Mouse (Mus musculus): ENCODE results near the gene Elavl1.

Gene Elavl1

DNA sequence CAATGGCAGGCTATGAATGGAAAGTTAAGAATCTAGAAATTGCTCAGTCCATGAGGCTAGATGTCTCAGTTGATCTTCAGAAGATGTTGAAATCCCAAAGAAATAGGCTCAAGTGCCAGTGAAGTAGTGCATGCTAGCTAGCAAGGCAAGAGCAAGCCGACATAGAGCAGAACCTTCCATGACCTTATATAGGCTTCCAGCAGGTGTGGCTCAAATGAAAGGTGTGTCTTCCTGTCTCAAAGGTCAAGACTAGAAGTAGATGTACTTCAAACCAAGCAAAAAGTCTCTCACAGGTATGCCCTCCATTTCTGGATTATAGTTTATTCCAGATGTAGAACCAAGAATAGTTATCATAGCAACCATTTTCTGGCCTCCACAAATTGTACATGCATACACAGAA lies 8.8 kb upstream of the Elavl1 start:
- TF ChIP-seq GATA4 (IDR thresholded peaks at IDR 0.05; ENCODE audit: insufficient replicate concordance, low read length) = no peak

DNA sequence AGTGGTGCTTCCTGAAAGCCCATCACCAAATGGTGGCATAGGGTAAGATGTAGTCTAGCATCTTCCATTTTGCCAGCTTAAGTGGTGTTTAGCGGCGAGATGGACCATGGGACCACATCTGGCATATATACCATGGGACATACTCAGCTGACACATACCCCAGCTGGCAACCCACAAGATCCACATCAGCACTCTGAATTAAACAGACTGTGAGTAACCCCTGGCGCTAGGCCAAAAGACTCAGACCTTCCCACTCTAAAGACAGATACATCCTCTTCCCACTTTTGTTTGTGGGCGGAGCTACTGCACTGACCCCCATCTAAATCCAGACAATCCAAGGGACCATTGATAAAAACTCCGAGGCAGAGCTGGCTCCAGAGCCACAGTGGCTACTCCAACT lies 3.8 kb upstream of the Elavl1 start:
- TF ChIP-seq GATA4 (IDR thresholded peaks at IDR 0.05; ENCODE audit: insufficient replicate concordance, low read length) = no peak

DNA sequence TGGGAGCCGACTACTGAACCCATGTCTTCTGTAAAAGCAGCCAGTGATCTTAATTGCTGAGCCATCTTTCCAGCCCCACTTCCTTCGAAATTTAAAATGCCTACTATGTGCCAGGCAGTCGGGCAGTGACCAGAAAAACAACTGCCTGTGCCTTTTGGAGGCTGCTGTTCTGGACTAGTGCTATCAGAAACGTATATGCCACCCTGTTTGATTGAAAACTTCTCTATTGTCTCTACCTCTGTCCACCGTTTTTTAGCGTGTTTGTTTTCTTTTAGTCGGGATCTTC lies 481 bp upstream of the Elavl1 start:
- TF ChIP-seq GATA4 (IDR thresholded peaks at IDR 0.05; ENCODE audit: insufficient replicate concordance, low read length) = no peak

DNA sequence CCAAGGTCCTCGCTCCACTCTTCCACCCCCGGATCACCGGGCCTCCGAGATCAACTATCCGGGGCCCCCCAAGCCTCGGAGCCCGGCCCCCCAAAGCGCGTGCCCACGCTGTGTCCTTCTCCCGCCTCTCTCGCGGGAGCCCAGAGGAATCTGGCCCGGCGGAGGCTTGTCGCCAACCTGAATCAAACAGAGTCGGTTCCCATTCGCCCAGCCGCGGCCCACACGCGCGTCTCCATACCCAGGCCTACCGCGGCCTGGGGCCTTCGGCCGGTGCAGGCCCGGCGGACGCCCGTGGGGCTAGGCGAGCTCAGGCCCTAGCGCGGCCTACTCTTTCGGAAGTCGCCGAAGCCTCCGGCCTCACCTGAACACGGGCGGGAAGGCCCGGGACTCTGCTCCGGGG lies 688 bp downstream of the Elavl1 start:
- TF ChIP-seq GATA4 (IDR thresholded peaks at IDR 0.05; ENCODE audit: insufficient replicate concordance, low read length) = no peak

DNA sequence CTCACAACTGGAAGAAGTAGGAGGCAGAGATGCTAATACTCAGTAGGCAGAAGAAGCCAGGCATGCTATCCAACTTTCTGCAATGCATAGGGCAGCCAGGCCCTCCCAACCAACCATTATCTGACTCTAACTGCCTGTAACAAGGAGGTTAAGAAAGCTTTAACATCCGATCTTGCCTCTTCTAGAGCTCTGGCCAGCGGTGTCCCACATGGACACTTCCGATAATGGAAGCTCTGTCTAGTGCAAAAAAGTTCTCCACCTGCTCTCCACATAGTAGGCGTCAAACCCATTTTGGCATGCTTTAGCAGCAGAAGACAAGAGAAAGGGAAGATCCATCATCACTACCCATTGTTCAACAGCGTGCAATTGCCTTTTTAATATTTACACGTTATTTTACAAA lies 1.3 kb downstream of the Elavl1 start:
- no peak for TF ChIP-seq GATA4 (IDR thresholded peaks at IDR 0.05; ENCODE audit: insufficient replicate concordance, low read length)

DNA sequence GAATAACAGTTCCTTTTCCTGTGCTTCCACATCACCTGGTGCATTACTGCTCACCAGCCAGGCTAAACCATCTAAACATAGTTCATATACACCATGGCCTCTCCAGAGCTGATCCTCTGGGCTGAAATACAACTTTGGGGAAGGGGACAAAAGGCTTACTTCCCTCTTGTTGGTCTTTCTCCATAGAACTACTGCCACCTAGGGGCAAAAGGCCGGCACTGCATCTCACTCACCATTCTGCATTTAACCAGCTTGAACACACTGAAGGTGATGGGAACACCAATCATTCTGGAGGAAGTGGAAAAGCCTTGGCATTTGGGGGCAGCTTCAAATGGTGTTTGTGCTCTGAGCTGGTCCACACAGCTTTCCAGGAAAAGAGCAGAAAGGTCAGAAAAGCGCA lies 2.7 kb downstream of the Elavl1 start:
- TF ChIP-seq GATA4 (IDR thresholded peaks at IDR 0.05; ENCODE audit: insufficient replicate concordance, low read length) = no peak

DNA sequence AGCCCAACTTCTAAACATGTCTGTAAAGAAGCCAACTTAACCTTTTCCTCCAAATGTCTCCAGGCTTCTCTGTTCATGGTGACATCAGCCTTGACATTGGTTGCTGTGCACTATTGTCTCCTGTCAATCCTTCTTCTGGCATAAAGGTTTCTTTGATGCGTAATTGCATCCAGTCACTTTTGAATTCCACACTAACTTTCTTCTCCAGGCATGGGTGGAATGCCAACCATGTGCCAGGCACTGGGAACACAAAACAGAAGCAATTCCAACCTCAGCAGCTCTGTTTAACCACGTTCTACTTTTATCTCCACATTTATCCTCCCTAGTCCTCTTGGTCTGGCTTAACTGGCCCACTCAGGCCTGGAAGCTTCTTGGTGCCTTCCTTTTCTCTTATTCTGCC lies 4.2 kb downstream of the Elavl1 start:
- no peak for TF ChIP-seq GATA4 (IDR thresholded peaks at IDR 0.05; ENCODE audit: insufficient replicate concordance, low read length)

DNA sequence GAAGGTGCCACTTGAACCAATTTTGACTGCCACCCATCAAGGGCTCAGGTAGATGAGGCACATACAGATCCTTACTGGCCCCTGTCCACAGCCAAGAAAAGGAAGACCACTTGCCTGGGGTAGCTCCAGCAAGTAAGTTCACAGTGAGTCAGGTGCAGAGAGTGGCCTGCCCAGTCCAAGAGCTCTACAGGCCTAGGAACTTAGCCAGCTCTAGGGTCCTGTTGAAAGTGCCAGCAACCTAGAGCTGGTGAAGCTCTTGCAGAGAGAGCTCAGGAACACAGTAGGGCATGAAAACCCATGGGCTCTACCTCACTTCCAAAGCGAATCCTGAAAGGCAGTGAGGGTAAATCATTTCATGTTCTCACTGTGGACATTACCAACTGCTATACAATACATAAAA lies 4.8 kb downstream of the Elavl1 start:
- no peak for TF ChIP-seq GATA4 (IDR thresholded peaks at IDR 0.05; ENCODE audit: insufficient replicate concordance, low read length)

DNA sequence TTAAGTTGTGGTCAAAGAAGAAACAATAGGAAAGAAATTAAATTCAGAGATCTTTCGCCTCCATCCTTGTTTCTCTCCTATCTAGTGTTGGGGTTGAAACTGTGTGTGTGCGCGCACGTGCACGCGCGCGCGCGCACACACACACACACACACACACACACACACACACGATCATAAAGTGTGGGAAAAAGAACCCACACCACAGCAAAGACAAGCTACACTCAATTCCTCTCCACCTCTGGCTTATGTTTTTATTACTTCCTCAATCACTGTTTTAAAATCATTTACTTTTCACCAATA lies 5.7 kb downstream of the Elavl1 start:
- no peak for TF ChIP-seq GATA4 (IDR thresholded peaks at IDR 0.05; ENCODE audit: insufficient replicate concordance, low read length)

DNA sequence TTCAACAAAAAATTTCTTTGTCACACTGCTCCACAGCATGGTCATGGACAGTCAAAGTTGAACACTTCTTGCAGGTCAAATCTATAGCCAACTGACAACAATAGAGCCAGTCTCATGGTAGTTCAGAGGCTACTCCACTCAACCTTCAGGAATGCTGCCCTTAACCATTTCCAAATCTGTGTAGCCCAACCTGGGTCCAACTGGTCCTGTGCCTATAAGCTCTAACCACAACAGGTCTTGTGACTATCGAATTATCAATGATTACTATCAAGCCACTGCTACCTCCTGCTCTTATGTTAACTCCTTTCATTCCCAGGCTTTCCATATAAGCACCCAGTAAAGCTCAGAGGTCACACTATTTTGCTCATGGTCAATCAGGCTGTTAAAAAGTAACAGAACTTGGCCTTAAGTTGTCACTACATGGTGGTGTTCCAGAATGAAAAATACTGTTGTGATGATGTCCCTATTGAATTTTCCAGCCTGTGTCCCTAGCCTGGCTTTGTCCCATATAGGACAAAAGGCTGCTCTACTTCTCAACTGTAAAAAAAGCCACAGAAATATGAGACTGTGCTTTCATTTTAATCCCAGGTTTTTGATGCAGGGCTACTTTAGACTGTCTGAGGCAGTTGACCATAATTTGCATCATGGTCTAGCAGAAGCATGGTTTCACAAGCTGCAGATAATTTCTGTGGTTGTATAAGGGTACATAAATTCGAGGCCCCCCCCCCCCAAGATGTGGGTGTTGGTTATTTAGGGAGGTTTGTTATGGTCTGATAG lies 6.2 kb downstream of the Elavl1 start:
- peak; percentile 40; the same call in 1 of the 2 replicates for TF ChIP-seq GATA4 (IDR thresholded peaks at IDR 0.05; ENCODE audit: insufficient replicate concordance, low read length)

DNA sequence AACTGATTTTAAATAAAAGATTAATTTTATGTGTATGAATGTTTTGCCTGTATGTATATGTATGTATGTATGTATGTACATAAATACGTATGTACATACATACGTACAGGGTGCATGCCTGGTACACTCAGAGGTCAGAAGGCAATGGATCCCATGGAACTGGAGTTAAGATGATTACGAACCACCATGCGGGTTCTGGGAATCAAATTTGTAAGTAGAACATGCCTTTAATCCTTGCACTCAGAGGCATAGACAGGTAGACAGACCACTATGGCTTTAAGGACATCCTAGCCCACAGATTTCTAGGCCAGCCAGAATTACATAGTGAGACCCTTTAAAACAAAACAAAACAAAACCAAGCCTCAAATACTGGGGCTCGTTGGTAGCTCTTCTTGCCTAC lies 7.1 kb downstream of the Elavl1 start:
- TF ChIP-seq GATA4 (IDR thresholded peaks at IDR 0.05; ENCODE audit: insufficient replicate concordance, low read length) = no peak

DNA sequence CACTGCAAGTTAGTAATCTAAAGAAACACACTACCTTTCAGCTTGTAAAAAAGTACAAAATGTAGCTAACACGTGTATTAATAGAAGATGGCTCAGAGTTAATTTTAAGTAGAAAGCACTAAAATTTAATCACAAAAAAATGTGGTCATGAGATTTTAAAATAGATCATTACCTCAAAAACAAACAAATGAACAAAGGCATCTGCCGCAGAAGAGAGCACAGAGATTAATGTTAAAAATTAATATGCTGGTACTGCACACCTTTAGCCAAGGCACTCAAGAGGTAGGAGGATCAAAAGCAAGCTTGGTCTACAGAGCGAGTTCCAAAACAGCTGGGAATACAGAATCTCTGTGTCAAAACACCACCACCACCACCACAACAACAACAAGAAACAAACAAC lies 10.4 kb downstream of the Elavl1 start:
- no peak for TF ChIP-seq GATA4 (IDR thresholded peaks at IDR 0.05; ENCODE audit: insufficient replicate concordance, low read length)

DNA sequence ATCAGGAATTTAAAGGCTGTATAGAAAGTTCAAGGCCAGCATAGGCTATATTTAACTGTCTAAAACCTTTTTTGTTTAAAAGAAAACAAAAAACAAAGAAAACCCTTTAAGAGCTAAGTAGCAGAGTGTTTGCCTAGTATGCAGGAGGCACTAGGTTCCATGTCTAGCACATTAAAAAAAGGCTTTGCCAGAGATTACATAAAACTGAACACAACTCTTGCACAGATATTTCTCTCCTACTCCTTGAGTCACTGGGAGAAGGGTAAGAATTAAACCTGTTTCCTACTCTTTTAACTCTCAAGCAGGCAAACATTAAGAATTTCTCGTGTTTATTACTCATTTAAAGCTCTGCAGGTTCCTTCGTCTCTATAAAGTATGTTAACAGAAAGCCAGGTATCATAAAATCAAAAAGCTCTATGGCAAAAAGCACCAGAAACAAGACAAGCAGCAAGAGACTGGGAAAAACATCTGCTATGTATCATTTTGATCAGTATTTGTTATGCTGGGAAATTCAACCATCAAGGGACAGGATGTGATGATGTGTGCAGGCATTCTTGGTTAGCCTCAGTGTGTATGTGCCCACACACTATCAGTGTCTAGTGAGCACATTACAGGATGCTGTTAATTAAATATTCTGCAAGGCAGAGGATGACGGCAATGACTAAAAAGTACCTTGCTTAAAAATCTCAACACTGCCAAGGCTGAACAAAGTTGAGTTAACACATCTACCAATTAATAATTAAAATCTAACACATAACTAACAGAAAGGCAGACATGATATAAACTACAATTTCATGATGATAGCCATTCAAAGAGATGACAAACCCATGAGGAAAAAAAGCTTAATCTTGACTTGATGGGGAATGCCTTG lies 11.7 kb downstream of the Elavl1 start:
- no peak for TF ChIP-seq GATA4 (IDR thresholded peaks at IDR 0.05; ENCODE audit: insufficient replicate concordance, low read length)

DNA sequence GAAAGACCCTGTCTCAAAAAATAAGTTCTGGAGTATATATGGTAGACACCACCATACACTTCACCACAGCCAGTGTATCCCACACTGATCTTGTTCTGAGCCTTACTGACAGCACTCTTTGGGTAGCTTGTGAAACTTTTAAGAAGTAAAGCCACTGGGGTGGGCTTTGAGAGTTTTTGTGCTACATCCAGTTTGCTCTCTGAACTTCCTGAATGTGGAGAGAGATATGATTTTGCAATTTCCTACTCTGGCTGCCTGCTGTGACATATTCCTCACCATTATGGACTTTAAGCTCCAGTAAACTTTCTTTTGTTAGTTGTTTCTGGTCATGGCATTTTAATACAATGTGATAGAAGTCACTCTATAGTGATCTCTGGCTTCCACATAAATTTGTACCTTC lies 13.1 kb downstream of the Elavl1 start:
- no peak for TF ChIP-seq GATA4 (IDR thresholded peaks at IDR 0.05; ENCODE audit: insufficient replicate concordance, low read length)

DNA sequence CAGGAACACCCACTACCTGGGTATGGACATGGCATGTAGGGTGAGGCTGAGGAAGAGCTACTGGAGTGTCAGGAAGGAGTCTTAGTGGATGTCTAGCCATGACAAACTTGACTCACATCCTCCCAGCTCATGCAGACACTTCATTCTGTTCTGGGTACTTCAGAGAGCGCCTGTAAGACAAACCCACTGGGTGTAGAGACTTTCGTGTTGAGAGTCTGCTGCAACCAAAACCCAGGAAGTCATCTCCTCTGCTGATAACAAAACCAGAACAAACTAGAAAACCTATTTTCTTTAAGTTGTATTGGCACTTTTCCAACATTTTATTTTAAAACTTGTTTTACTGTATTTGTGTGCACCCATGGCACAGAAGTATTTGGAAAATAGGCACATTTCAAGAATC lies 19.4 kb downstream of the Elavl1 start:
- TF ChIP-seq GATA4 (IDR thresholded peaks at IDR 0.05; ENCODE audit: insufficient replicate concordance, low read length) = no peak

DNA sequence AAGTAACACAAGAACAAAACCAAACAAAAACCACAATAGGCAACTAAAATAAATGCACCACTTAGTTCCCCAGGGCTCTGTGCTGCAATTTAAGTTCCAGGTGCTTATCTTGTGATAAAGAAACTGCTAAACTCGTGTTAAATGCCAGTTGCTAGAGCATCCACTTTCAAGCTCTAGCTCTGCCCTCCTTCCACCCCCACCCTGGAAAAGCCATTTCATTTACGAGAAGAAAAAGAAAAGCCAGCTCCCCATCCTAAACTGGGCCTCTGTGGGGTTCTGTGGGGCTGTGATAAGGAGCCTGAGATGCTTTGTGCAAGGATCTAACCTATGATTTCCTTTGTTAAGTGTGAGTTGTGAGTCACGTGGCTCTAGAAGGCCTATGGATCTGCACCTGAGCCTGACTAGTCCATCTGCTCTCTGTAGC lies 21.1 kb downstream of the Elavl1 start:
- TF ChIP-seq GATA4 (IDR thresholded peaks at IDR 0.05; ENCODE audit: insufficient replicate concordance, low read length) = no peak

DNA sequence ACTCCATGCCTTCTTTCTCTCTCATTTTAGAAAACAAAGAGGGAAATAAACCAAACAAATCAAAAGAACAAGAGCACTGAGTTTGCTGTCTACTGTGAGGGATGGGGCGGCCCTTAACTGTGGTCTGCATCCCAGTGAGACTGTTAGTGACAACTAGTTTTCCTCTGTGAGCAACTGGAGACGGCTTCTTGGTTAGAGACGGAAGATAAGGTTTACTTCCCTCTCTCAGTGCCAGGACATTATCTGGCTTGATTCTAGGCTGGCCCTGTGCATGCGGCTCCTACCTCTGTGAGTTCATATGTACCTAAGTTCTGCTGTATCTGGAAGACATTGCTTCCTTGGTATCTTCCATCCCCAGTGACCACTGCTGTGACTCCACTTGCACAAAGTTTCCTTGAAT lies 27.4 kb downstream of the Elavl1 start:
- no peak for TF ChIP-seq GATA4 (IDR thresholded peaks at IDR 0.05; ENCODE audit: insufficient replicate concordance, low read length)

Data from liver, adult (tissue).